Mouse (Mus musculus): ENCODE data around the gene Ypel5.

- no peak for TF ChIP-seq POLR2A (IDR thresholded peaks at IDR 0.05; ENCODE audit: low read depth, low read length)
- no peak for TF ChIP-seq CTCF (IDR thresholded peaks at IDR 0.05; ENCODE audit: extremely low read depth, insufficient read length, insufficient replicate concordance, low read depth, low read length)
These were observed 7.6 kb upstream of the Ypel5 start for GRCm38 (mm10) chr17:72828687-72829086.
